Mouse (Mus musculus): ENCODE data around the gene Pacrg.

GRCm38 (mm10) chr17:10449800-10450299 is 390.3 kb downstream of the Pacrg start:
- TF ChIP-seq MAZ (IDR thresholded peaks at IDR 0.05; ENCODE audit: low read depth, low read length), result no peak
- TF ChIP-seq KAT2A (conservative IDR thresholded peaks at IDR 0.05; ENCODE audit: low read depth, low read length), result no peak
- TF ChIP-seq POLR2A (IDR thresholded peaks at IDR 0.05; ENCODE audit: control insufficient read depth in 1 of 2, insufficient read depth in 1 of 2, low read depth in 1 of 2, low read length in 2 of 2, poor library complexity in 1 of 2), result no peak
- no peak for TF ChIP-seq ZKSCAN1 (IDR thresholded peaks at IDR 0.05; ENCODE audit: low read depth, low read length)

All from MEL (cell line).